Mouse (Mus musculus) erythroblast, embryonic 14.5 days (primary cell): ENCODE data around the gene St5. TPM values are rescaled to one million over a fixed set of nuclear protein-coding genes. Genes with fewer than 3 reads are reported as not detected.

Experiments
- H3K27me3 ChIP-seq: 2 replicates; pipeline ENCODE4 v1.6.1; 2012; ENCODE audit warnings: inconsistent platforms; ENCODE audit not compliant: control insufficient read depth
- H3K36me3 ChIP-seq: 2 replicates; pipeline ENCODE4 v1.6.1; 2012; ENCODE audit warnings: mild to moderate bottlenecking, inconsistent platforms; ENCODE audit not compliant: control insufficient read depth
- H3K4me1 ChIP-seq: 2 replicates; pipeline ENCODE4 v1.6.1; 2012; ENCODE audit warnings: inconsistent platforms; ENCODE audit not compliant: control insufficient read depth
- H3K4me3 ChIP-seq: replicated peaks from 2 replicates; pipeline ENCODE3; 2012; ENCODE audit warnings: moderate library complexity, mild to moderate bottlenecking, inconsistent platforms
- H3K9me3 ChIP-seq: 2 replicates; pipeline ENCODE4 v1.6.1; 2012; ENCODE audit warnings: low read length, inconsistent platforms, mixed read lengths; ENCODE audit not compliant: control insufficient read depth
- GATA1 ChIP-seq: IDR thresholded peaks from 2 replicates; pipeline ENCODE4 v1.6.1; 2012; ENCODE audit warnings: low read length, inconsistent platforms, mixed read lengths
- TAL1 ChIP-seq: IDR thresholded peaks from 3 replicates; pipeline ENCODE4 v1.6.1; 2012; ENCODE audit warnings: low read length, inconsistent platforms, mixed read lengths
- polyA plus RNA-seq: library from polyadenylated mRNA; stranded (reverse); fragments of >175 nt; gene quantifications from 2 replicates; pipeline ENCODE4 v1.2.3, GENCODE M21; 2012

Gene St5
- polyA plus RNA-seq, 1 experiment = 1.3 TPM

DNA sequence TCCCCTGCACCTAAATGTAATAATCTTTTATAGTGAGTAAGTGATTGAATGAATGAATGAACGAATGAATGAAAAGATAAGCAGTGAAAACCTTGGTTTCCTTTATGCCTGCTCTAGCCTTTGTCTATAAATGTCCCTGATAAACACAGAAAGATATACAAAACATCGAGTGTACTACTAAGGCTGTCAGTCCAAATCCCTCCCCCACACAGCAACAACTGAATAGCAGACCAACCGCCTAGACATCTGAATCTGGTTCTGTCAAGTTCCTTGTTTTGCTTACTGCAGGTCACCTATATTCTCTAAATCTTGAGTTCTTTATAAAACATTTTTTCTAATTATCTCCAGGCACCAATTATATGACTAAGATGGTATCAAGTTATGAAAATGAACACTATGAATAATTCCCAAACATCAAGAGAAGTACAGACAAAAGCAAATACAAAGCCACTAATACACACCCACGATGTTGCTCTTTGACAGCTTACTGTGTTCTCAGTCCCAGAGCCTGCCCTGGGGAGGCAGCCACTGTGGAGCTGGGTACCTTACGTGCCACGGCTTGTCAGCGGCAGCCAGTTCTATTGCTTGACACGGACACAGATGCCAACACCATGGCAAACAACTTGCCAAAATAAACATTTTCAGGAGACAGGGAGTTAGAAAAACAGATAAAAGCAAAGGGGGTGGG, 141.8 kb downstream of the St5 start:
- TF ChIP-seq TAL1 (no peak), GATA1 (no peak)
- H3K4me1 ChIP-seq = no peaks in the 10 kb centered on the region
- no peaks in the 10 kb centered on the region for H3K9me3 ChIP-seq
- H3K4me3 ChIP-seq = no peak overlapping the region
- H3K36me3 ChIP-seq = peaks cover 19% of the 10 kb centered on the region
- H3K27me3 ChIP-seq = no peaks in the 10 kb centered on the region

DNA sequence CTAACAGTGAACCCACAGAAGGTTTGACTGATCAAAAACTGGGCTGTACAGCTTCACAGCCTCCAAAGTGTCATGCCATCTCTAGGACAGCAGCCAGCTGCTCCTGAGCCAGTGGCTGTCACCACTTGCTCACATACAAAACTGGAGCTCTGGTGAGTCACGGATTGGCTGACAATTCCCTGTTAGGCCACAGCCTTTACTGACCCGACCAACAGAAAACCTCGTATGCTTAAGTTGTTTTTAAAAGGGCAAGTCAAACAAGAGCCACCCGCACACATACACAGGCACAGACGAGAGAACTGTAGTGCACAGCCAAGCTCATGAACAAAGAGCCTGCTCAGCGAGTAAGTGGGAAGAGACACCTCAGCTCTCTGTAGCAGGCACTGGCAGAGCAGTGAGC, 143.9 kb downstream of the St5 start:
- TF ChIP-seq GATA1 = no peak
- TF ChIP-seq TAL1 = no peak
- no peaks in the 10 kb centered on the region for H3K9me3 ChIP-seq

GRCm38 (mm10) chr7:109546726-109547125, 156.7 kb downstream of the St5 start:
- H3K9me3 ChIP-seq = no peaks in the 10 kb centered on the region
- H3K4me3 ChIP-seq = no peak overlapping the region
- H3K4me1 ChIP-seq = no peaks in the 10 kb centered on the region; the same call in 1 of the 2 replicates
- TF ChIP-seq TAL1 (no peak), GATA1 (no peak)
- no peaks in the 10 kb centered on the region for H3K27me3 ChIP-seq
- peaks cover 75% of the 10 kb centered on the region for H3K36me3 ChIP-seq

More for the DNA sequence above, 143.9 kb downstream of the St5 start:
- no peaks in the 10 kb centered on the region for H3K4me1 ChIP-seq
- H3K4me3 ChIP-seq = no peak overlapping the region
- H3K27me3 ChIP-seq = no peaks in the 10 kb centered on the region
- peaks cover 24% of the 10 kb centered on the region for H3K36me3 ChIP-seq

- no peak overlapping the region for H3K4me3 ChIP-seq
- TF ChIP-seq GATA1 (no peak), TAL1 (no peak)
- H3K27me3 ChIP-seq = no peaks in the 10 kb centered on the region
- no peaks in the 10 kb centered on the region; the same call in 1 of the 2 replicates for H3K4me1 ChIP-seq
- no peaks in the 10 kb centered on the region for H3K9me3 ChIP-seq
- peaks cover 77% of the 10 kb centered on the region for H3K36me3 ChIP-seq
Observed at GRCm38 (mm10) chr7:109546186-109546585, 157.2 kb downstream of the St5 start.

DNA sequence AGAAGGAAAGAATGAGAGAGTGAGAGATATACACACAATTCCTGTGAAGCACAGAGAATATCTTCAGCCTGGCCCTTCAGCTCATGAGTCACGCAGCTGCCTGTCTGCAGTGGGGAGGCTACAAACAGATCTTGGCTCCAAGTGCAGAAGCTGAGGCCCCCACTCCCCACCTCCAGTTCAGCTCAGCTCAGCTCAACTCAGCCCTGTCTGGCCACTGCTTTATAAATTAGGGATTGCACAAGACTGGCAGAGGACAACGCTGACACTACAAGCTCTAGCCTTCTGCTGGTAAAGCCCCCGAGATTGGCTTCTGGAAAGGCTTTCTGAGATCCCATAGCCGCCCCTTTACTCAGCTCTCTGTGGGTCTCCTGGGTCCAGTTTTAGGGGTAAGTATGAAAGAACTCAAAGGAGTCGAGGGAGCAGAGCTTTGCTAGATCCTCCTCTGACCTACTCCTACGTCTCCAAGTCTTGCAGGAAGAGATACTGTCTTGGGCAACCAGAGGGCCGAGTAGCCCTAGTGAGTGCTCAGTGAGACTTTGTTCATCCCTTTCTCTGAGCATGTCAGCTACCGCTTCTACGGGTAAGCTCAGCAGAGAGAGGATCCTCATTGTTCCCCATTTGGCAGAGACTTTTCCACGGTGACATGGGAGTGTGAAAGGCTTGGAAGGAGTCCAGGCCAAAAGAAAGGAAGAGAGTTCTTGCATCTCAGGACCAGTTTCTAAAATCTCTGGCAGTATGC, 158.0 kb downstream of the St5 start:
- no peak for TF ChIP-seq TAL1
- no peak for TF ChIP-seq GATA1
- Histone ChIP-seq H3K27me3 (no peaks in the 10 kb centered on the region), H3K36me3 (peaks cover 78% of the 10 kb centered on the region), H3K4me3 (no peak overlapping the region), H3K4me1 (no peaks in the 10 kb centered on the region), H3K9me3 (no peaks in the 10 kb centered on the region)

DNA sequence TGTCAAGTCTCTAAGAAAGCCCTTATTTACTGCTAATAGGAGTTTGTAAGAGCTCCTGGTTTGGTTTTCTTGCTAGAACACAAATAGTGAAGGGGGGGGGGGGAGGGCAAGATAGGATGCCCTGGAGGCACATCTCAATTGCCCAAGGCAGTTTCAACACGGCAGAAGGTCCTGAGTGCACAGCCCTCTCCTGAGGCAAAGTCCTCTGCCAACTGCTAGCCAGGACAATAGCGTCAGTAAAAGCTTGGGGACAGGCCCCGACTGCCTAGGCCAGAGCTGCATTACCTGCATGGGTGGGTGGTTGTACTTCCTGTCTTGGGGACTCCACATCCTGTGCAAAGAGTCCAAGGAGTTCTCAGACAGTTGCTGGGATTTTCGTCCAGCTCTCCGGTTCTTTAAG, 158.6 kb downstream of the St5 start:
- Histone ChIP-seq H3K4me3 (no peak overlapping the region), H3K4me1 (no peaks in the 10 kb centered on the region), H3K27me3 (no peaks in the 10 kb centered on the region), H3K9me3 (no peaks in the 10 kb centered on the region), H3K36me3 (peaks cover 81% of the 10 kb centered on the region)
- TF ChIP-seq GATA1 = no peak
- no peak for TF ChIP-seq TAL1

DNA sequence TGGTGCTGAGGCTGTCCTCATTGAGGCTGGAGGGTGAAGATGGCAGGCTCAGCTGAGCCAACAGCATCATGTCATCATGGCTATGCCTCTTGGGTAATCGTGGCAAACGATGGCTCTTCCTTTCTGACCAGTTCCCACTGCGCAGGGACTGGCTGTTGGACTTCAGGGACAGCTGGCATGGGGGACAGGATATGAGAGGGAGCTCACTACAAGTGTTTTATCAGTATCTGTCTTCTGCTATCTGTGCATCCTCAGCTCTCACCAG, 161.1 kb downstream of the St5 start:
- TF ChIP-seq GATA1 (no peak), TAL1 (no peak)
- Histone ChIP-seq H3K4me3 (no peak overlapping the region), H3K9me3 (no peaks in the 10 kb centered on the region), H3K4me1 (no peaks in the 10 kb centered on the region), H3K36me3 (peaks cover 84% of the 10 kb centered on the region), H3K27me3 (no peaks in the 10 kb centered on the region)

GRCm38 (mm10) chr7:109541609-109542363, 161.6 kb downstream of the St5 start:
- no peaks in the 10 kb centered on the region for H3K9me3 ChIP-seq
- H3K4me3 ChIP-seq = no peak overlapping the region
- TF ChIP-seq TAL1 (no peak), GATA1 (no peak)
- H3K4me1 ChIP-seq = no peaks in the 10 kb centered on the region
- H3K27me3 ChIP-seq = no peaks in the 10 kb centered on the region
- H3K36me3 ChIP-seq = peaks cover 84% of the 10 kb centered on the region

DNA sequence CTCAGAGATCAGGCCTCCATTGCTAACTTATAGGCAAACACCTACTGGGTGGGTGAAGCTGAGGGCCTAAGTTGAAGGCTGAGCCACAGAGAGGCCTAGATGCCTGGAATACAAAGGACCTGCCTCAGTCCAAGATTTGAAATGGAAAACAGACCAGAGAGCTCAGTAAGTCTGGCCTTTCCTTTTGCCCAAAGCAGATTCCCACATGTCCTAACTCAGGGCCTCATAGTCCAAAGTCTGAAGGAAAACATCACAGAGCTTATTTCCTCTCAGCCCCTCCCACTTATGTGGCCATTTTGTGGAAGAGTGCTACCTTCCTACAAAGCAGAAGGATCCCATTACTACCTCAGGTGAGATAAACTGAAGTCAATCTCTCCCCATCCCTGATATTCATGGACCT, 162.5 kb downstream of the St5 start:
- peaks cover 89% of the 10 kb centered on the region for H3K36me3 ChIP-seq
- H3K9me3 ChIP-seq = no peaks in the 10 kb centered on the region
- TF ChIP-seq GATA1 (no peak), TAL1 (no peak)
- H3K4me1 ChIP-seq = no peaks in the 10 kb centered on the region
- H3K4me3 ChIP-seq = no peak overlapping the region
- no peaks in the 10 kb centered on the region for H3K27me3 ChIP-seq

- Histone ChIP-seq H3K27me3 (no peaks in the 10 kb centered on the region), H3K36me3 (peaks cover 90% of the 10 kb centered on the region), H3K9me3 (no peaks in the 10 kb centered on the region), H3K4me1 (no peaks in the 10 kb centered on the region), H3K4me3 (no peak overlapping the region)
- TF ChIP-seq TAL1 (no peak), GATA1 (no peak)
Observed at GRCm38 (mm10) chr7:109536451-109536946, 166.9 kb downstream of the St5 start.
